Mouse (Mus musculus): ENCODE results near the gene Vps35l. TPM values are rescaled to one million over a fixed set of nuclear protein-coding genes. Genes with fewer than 3 reads are reported as not detected.

Vps35l gene
- polyA plus RNA-seq, 1 experiment from 2014 or later = 68.3 TPM

DNA sequence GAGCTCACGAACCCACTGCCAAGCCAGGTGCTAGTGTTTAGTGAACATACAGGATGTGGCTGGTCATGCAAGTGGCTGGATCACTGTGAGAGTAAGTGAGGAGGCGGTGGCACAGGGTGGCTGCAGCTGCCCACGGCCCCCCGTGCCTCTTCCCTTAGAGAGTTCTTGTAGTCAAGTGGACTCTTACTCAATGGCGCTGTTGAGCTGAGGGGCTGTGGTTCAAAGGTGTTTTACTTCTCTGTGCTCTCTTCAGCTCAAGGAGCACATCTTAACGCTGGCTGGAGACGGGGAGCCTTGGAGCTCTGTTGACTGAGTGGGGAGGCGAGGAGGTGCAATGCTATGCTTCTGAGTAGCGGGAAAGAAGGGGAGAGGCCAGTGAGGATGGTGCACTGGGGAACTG lies 16.1 kb upstream of the Vps35l start:
- Histone ChIP-seq H3K4me1 (ENCODE audit: control insufficient read depth, insufficient read depth, low read length) (no peaks in the 10 kb centered on the region), H3K4me3 (ENCODE audit: low read depth, low read length) (no peak overlapping the region), H3K27ac (ENCODE audit: low read length) (no peak overlapping the region), H3K4me2 (replicated peaks; ENCODE audit: low read depth, low read length) (no peak overlapping the region), H3K9ac (replicated peaks; ENCODE audit: low read depth, low read length) (no peak overlapping the region), H3K9me3 (ENCODE audit: control insufficient read depth, low read depth, low read length) (no peaks in the 10 kb centered on the region), H3K36me3 (ENCODE audit: control insufficient read depth, insufficient read depth, low read length) (peaks cover 30% of the 10 kb centered on the region; the same call in 1 of the 2 replicates), H3K27me3 (ENCODE audit: control insufficient read depth, insufficient read depth, low read length) (no peaks in the 10 kb centered on the region)
- ATAC-seq (ENCODE audit: insufficient number of reproducible peaks, insufficient read depth, low FRiP score, low read depth) = no peak
- WGBS = 91% methylated on average over 9 of the region's 9 CpGs

DNA sequence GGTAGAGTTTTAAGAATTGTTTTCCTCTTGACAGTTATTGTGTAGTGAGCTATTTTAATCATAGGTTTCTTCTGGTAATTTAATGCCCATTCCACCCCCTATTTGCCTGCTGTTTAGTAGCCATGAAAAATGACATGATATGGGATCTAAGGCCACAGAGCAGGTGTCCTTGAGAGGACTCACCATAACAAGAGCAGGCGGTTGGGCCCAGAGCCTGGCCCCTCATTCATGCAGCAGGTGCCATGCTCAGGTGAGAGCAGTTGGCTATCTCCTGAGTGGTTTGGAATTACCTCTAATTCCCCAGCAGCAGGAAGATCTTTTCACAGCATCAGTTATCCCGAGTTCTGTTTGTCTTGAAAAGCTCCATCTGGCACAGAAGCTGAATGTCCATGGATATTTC lies 14.6 kb upstream of the Vps35l start:
- H3K4me1 ChIP-seq (ENCODE audit: control insufficient read depth, insufficient read depth, low read length) = no peaks in the 10 kb centered on the region
- no peaks in the 10 kb centered on the region for H3K27me3 ChIP-seq (ENCODE audit: control insufficient read depth, insufficient read depth, low read length)
- H3K27ac ChIP-seq (ENCODE audit: low read length) = no peak overlapping the region
- no peak overlapping the region for H3K4me3 ChIP-seq (ENCODE audit: low read depth, low read length)
- 71% methylated on average over 2 of the region's 2 CpGs for WGBS
- H3K9ac ChIP-seq (replicated peaks; ENCODE audit: low read depth, low read length) = no peak overlapping the region
- no peak overlapping the region for H3K4me2 ChIP-seq (replicated peaks; ENCODE audit: low read depth, low read length)
- ATAC-seq (ENCODE audit: insufficient number of reproducible peaks, insufficient read depth, low FRiP score, low read depth) = no peak
- H3K36me3 ChIP-seq (ENCODE audit: control insufficient read depth, insufficient read depth, low read length) = peaks cover 30% of the 10 kb centered on the region; the same call in 1 of the 2 replicates
- no peaks in the 10 kb centered on the region for H3K9me3 ChIP-seq (ENCODE audit: control insufficient read depth, low read depth, low read length)

GRCm38 (mm10) chr7:118728846-118729587 lies 11.0 kb upstream of the Vps35l start:
- Histone ChIP-seq H3K4me3 (ENCODE audit: low read depth, low read length) (no peak overlapping the region), H3K4me1 (ENCODE audit: control insufficient read depth, insufficient read depth, low read length) (no peaks in the 10 kb centered on the region), H3K36me3 (ENCODE audit: control insufficient read depth, insufficient read depth, low read length) (peaks cover 35% of the 10 kb centered on the region), H3K9ac (replicated peaks; ENCODE audit: low read depth, low read length) (no peak overlapping the region), H3K27me3 (ENCODE audit: control insufficient read depth, insufficient read depth, low read length) (no peaks in the 10 kb centered on the region), H3K4me2 (replicated peaks; ENCODE audit: low read depth, low read length) (no peak overlapping the region), H3K27ac (ENCODE audit: low read length) (no peak overlapping the region), H3K9me3 (ENCODE audit: control insufficient read depth, low read depth, low read length) (no peaks in the 10 kb centered on the region)
- WGBS = 90% methylated on average over 13 of the region's 13 CpGs
- ATAC-seq (ENCODE audit: insufficient number of reproducible peaks, insufficient read depth, low FRiP score, low read depth) = no peak

- H3K9me3 ChIP-seq (ENCODE audit: control insufficient read depth, low read depth, low read length) = no peaks in the 10 kb centered on the region
- no peak overlapping the region for H3K27ac ChIP-seq (ENCODE audit: low read length)
- no peak for ATAC-seq (ENCODE audit: insufficient number of reproducible peaks, insufficient read depth, low FRiP score, low read depth)
- H3K9ac ChIP-seq (replicated peaks; ENCODE audit: low read depth, low read length) = no peak overlapping the region
- H3K27me3 ChIP-seq (ENCODE audit: control insufficient read depth, insufficient read depth, low read length) = no peaks in the 10 kb centered on the region
- no peak overlapping the region for H3K4me3 ChIP-seq (ENCODE audit: low read depth, low read length)
- 90% methylated on average over 3 of the region's 3 CpGs for WGBS
- H3K36me3 ChIP-seq (ENCODE audit: control insufficient read depth, insufficient read depth, low read length) = peaks cover 26% of the 10 kb centered on the region
- H3K4me1 ChIP-seq (ENCODE audit: control insufficient read depth, insufficient read depth, low read length) = no peaks in the 10 kb centered on the region
- no peak overlapping the region for H3K4me2 ChIP-seq (replicated peaks; ENCODE audit: low read depth, low read length)
Measured at GRCm38 (mm10) chr7:118731781-118732180, 8.2 kb upstream of the Vps35l start.

DNA sequence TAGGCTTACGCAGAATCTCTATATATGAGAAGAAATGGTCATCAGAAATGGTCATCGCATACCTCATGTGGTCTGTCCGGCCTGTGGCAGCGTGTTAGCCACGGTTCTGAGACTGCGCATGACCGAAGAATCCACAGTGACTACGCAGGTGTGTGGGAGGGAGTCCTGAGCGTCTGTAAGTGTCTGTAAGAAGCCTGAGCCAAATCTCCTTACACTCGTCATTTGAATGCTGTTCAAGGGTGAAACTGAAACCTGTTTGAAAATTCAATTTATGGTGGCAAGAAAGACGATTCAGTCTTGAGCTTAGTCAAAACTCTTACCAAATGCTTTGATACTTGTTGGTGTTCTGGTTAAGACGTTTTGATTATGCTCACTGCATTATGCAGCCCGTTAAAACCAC lies 6.8 kb upstream of the Vps35l start:
- H3K27ac ChIP-seq (ENCODE audit: low read length) = no peak overlapping the region
- WGBS = 93% methylated on average over 13 of the region's 13 CpGs
- no peak overlapping the region for H3K9ac ChIP-seq (replicated peaks; ENCODE audit: low read depth, low read length)
- no peaks in the 10 kb centered on the region for H3K27me3 ChIP-seq (ENCODE audit: control insufficient read depth, insufficient read depth, low read length)
- peaks cover 19% of the 10 kb centered on the region for H3K36me3 ChIP-seq (ENCODE audit: control insufficient read depth, insufficient read depth, low read length)
- no peak overlapping the region for H3K4me2 ChIP-seq (replicated peaks; ENCODE audit: low read depth, low read length)
- ATAC-seq (ENCODE audit: insufficient number of reproducible peaks, insufficient read depth, low FRiP score, low read depth) = no peak
- no peak overlapping the region for H3K4me3 ChIP-seq (ENCODE audit: low read depth, low read length)
- no peaks in the 10 kb centered on the region for H3K4me1 ChIP-seq (ENCODE audit: control insufficient read depth, insufficient read depth, low read length)
- H3K9me3 ChIP-seq (ENCODE audit: control insufficient read depth, low read depth, low read length) = no peaks in the 10 kb centered on the region

DNA sequence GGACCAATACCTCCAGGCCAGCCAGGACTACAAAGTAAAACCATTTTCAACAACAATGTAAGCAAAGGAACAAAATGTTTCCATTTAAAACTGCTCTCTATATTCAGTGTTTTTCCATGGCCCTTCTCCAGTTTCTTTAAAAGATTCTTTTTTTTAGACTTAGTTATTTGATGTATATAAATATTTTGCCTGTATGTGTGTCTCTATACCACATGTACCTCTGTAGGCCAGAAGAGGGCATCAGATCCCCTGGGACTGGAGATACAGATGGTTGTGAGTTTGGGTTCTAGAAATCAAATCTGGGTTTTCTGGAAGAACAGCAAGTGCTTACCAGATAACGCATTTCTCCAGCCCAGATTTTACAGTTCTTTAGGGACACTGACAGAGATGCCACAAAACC lies 1.3 kb upstream of the Vps35l start:
- H3K4me3 ChIP-seq (ENCODE audit: low read depth, low read length) = no peak overlapping the region
- H3K27me3 ChIP-seq (ENCODE audit: control insufficient read depth, insufficient read depth, low read length) = no peaks in the 10 kb centered on the region
- no peak for ATAC-seq (ENCODE audit: insufficient number of reproducible peaks, insufficient read depth, low FRiP score, low read depth)
- H3K9me3 ChIP-seq (ENCODE audit: control insufficient read depth, low read depth, low read length) = no peaks in the 10 kb centered on the region
- no peaks in the 10 kb centered on the region for H3K4me1 ChIP-seq (ENCODE audit: control insufficient read depth, insufficient read depth, low read length)
- 77% methylated on average over 1 of the region's 1 CpGs for WGBS
- H3K36me3 ChIP-seq (ENCODE audit: control insufficient read depth, insufficient read depth, low read length) = peaks cover 3% of the 10 kb centered on the region; the same call in 1 of the 2 replicates
- no peak overlapping the region for H3K4me2 ChIP-seq (replicated peaks; ENCODE audit: low read depth, low read length)
- no peak overlapping the region for H3K9ac ChIP-seq (replicated peaks; ENCODE audit: low read depth, low read length)
- no peak overlapping the region for H3K27ac ChIP-seq (ENCODE audit: low read length)

GRCm38 (mm10) chr7:118740532-118741338 lies 709 bp downstream of the Vps35l start:
- peak; percentile 94 for ATAC-seq (ENCODE audit: insufficient number of reproducible peaks, insufficient read depth, low FRiP score, low read depth)
- H3K4me1 ChIP-seq (ENCODE audit: control insufficient read depth, insufficient read depth, low read length) = no peaks in the 10 kb centered on the region
- H3K27me3 ChIP-seq (ENCODE audit: control insufficient read depth, insufficient read depth, low read length) = no peaks in the 10 kb centered on the region
- H3K9ac ChIP-seq (replicated peaks; ENCODE audit: low read depth, low read length) = peak overlapping the region; percentile 47
- H3K4me3 ChIP-seq (ENCODE audit: low read depth, low read length) = peak overlapping the region; percentile 75
- peaks cover under 1% of the 10 kb centered on the region; the same call in 1 of the 2 replicates for H3K36me3 ChIP-seq (ENCODE audit: control insufficient read depth, insufficient read depth, low read length)
- no peak overlapping the region for H3K27ac ChIP-seq (ENCODE audit: low read length)
- H3K4me2 ChIP-seq (replicated peaks; ENCODE audit: low read depth, low read length) = peak overlapping the region; percentile 79
- no peaks in the 10 kb centered on the region for H3K9me3 ChIP-seq (ENCODE audit: control insufficient read depth, low read depth, low read length)
- WGBS = 2% methylated on average over 41 of the region's 41 CpGs

DNA sequence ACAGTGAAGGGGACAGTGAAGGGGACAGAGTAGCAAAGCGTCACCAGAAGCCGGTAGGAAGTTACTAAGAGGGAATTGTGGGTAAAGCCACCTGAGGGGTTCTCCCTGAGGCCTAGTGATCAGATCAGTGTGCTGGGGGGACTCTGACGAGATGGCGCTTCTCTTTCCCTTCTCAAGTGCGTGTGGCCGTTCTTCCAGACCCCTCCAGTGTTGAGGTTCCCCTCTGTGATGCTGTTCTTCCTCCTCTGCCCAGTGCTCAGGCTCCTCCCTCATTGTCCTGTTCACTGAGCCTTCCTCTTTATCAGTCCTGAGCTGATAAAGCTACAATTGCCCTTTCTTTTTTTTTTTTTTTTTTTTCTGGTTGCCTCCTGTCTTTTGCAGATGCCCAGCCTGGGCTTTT lies 2.3 kb downstream of the Vps35l start:
- 90% methylated on average over 4 of the region's 6 CpGs for WGBS

More for the DNA sequence above, 2.3 kb downstream of the Vps35l start:
- Histone ChIP-seq H3K36me3 (ENCODE audit: control insufficient read depth, insufficient read depth, low read length) (peaks cover 4% of the 10 kb centered on the region; the same call in 1 of the 2 replicates), H3K9me3 (ENCODE audit: control insufficient read depth, low read depth, low read length) (no peaks in the 10 kb centered on the region), H3K4me2 (replicated peaks; ENCODE audit: low read depth, low read length) (no peak overlapping the region), H3K27me3 (ENCODE audit: control insufficient read depth, insufficient read depth, low read length) (no peaks in the 10 kb centered on the region), H3K27ac (ENCODE audit: low read length) (no peak overlapping the region), H3K4me1 (ENCODE audit: control insufficient read depth, insufficient read depth, low read length) (no peaks in the 10 kb centered on the region), H3K4me3 (ENCODE audit: low read depth, low read length) (no peak overlapping the region), H3K9ac (replicated peaks; ENCODE audit: low read depth, low read length) (no peak overlapping the region)
- no peak for ATAC-seq (ENCODE audit: insufficient number of reproducible peaks, insufficient read depth, low FRiP score, low read depth)
